Mouse (Mus musculus): ENCODE measurements around the gene Npcd. TPM values are rescaled to one million over a fixed set of nuclear protein-coding genes. Genes with fewer than 3 reads are reported as not detected.

Npcd gene
- polyA plus RNA-seq (2012; rRNA removed), result 0.23 and 0.63 TPM in 2 replicates

DNA sequence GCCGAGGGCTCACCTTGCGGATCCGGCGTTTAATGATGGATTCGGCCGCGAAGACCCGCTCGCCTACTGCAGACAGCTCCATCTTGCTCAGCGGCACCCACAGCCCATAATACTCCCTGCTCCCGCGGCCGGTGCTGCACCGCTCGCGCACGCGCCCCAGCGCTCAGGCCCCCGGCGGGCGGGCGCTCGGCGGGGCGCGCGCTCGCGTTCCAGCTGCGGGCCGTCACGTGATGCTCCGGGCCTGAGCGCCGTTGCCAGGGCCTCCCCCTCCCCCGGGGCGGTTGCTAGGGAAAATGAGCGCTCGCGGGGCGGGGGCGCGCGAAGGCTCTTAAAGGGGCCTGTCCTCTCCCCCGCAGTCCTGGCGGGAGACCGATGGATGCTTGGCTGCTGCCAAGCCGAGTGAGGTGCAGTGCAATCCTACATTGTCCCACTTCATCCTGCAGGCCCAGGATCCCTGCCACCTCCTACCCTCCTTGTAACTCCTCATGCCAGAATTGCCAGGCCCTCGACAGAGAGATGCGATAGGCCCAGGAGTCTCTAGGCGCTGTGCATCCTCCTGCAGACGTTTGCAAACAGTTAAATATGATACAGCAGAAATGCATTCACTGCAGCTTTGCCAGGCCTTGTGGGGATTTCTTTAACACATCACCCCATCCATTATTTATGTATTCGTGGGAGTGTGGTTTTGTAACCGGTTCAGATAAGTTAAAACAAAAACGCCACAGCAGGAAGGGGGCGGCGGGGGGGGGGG is at the start of gene Npcd, which contains the start of gene Cbx6:
Gene Npcd (minus strand): TSS at position 108 of the 751 bp plus-strand sequence.
Gene Cbx6 (minus strand): TSS at position 559 of the 751 bp plus-strand sequence.
- Histone ChIP-seq H3K4me3 (ENCODE audit: low read depth, low read length) (peak within 1 kb of the TSS; percentile 82), H3K27ac (ENCODE audit: insufficient read depth, low read depth, low read length) (no peak within 1 kb of the TSS), H3K27me3 (ENCODE audit: control insufficient read depth, insufficient read depth, low read length) (no peaks in the 10 kb centered on the region), H3K4me1 (ENCODE audit: control insufficient read depth, insufficient read depth, insufficient read length, low read length) (peaks cover 6% of the 10 kb centered on the region), H3K36me3 (ENCODE audit: control insufficient read depth, insufficient read depth, low read length) (no peaks in the 10 kb centered on the region)
- 4% methylated on average over 57 of the region's 58 CpGs for WGBS
- TF ChIP-seq POLR2A (IDR thresholded peaks at IDR 0.05; ENCODE audit: low read depth, low read length) (peak; percentile 47), CTCF (IDR thresholded peaks at IDR 0.05; ENCODE audit: extremely low read depth, insufficient read length, insufficient replicate concordance, low read depth, low read length) (no peak)

DNA sequence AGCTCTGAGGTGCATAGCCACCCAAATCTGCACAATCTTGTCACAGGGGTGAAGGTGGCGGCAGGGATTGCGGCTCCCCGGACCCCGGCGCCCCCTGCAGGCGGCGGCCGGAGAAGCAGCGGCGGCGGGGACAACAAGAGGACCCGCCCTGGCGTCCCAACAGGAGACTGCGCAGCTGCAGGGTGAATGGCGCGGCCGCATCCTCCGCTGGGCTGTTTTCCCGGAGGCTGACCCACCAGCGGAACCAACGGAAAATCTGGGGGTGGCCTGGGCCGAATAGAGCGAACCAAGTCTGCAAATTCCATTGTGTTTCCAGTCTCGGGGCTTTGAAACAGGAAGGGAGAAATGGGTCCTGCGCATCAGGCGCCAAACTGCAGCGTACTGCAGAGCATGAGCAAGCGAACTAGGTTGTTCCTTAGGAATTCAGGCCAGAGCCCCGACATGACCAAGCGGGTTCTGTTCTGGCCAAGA is 49.4 kb upstream of the Npcd start:
- H3K4me3 ChIP-seq (ENCODE audit: low read depth, low read length), result peak overlapping the region; percentile 60
- H3K36me3 ChIP-seq (ENCODE audit: control insufficient read depth, insufficient read depth, low read length), result no peaks in the 10 kb centered on the region
- peak overlapping the region; percentile 33; the same call in 1 of the 2 replicates for H3K27ac ChIP-seq (ENCODE audit: insufficient read depth, low read depth, low read length)
- H3K4me1 ChIP-seq (ENCODE audit: control insufficient read depth, insufficient read depth, insufficient read length, low read length), result peaks cover 3% of the 10 kb centered on the region; the same call in 1 of the 2 replicates
- TF ChIP-seq POLR2A (IDR thresholded peaks at IDR 0.05; ENCODE audit: low read depth, low read length) (0 out of 2 replicates have a peak, but pooled peaks have one; percentile 19), CTCF (IDR thresholded peaks at IDR 0.05; ENCODE audit: extremely low read depth, insufficient read length, insufficient replicate concordance, low read depth, low read length) (peak; percentile 82)
- H3K27me3 ChIP-seq (ENCODE audit: control insufficient read depth, insufficient read depth, low read length), result no peaks in the 10 kb centered on the region
- WGBS, result under 1% methylated on average over 30 of the region's 30 CpGs

DNA sequence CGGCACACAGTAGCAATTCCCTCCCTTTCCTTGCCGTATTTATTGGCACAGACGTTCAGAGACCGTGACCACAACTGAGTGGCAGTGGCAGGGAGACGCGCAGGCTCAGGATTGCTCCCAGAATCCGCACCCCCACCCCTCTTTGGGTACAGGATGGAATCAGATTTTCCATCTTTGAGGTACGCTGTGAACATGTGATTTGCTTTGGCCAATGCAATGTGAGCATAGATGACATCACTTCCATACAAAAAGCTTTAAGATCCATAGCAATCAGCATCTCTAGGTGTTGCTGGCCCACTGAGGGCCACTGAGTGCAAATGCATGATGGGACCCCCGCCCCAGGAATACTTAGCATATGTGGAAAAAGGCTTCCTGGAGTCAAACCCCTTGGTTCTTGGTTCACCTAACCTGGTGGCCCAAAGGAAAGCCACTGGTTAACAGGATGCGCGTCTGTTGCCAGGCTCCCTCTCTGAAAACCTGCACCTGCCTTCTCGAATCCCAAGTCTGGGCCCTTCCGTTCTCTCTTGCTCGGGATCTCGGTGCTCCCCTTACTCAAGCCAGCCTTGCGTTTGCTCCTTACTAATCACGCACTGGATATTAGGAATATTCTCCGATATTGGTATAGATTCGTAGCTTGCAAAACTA is 48.7 kb upstream of the Npcd start:
- WGBS, result 33% methylated on average over 19 of the region's 19 CpGs
- H3K27ac ChIP-seq (ENCODE audit: insufficient read depth, low read depth, low read length), result no peak overlapping the region
- peaks cover 3% of the 10 kb centered on the region; the same call in 1 of the 2 replicates for H3K4me1 ChIP-seq (ENCODE audit: control insufficient read depth, insufficient read depth, insufficient read length, low read length)
- H3K27me3 ChIP-seq (ENCODE audit: control insufficient read depth, insufficient read depth, low read length), result no peaks in the 10 kb centered on the region
- no peak for TF ChIP-seq POLR2A (IDR thresholded peaks at IDR 0.05; ENCODE audit: low read depth, low read length)
- no peak for TF ChIP-seq CTCF (IDR thresholded peaks at IDR 0.05; ENCODE audit: extremely low read depth, insufficient read length, insufficient replicate concordance, low read depth, low read length)
- peak overlapping the region; percentile 60; the same call in 1 of the 2 replicates for H3K4me3 ChIP-seq (ENCODE audit: low read depth, low read length)
- H3K36me3 ChIP-seq (ENCODE audit: control insufficient read depth, insufficient read depth, low read length), result no peaks in the 10 kb centered on the region

DNA sequence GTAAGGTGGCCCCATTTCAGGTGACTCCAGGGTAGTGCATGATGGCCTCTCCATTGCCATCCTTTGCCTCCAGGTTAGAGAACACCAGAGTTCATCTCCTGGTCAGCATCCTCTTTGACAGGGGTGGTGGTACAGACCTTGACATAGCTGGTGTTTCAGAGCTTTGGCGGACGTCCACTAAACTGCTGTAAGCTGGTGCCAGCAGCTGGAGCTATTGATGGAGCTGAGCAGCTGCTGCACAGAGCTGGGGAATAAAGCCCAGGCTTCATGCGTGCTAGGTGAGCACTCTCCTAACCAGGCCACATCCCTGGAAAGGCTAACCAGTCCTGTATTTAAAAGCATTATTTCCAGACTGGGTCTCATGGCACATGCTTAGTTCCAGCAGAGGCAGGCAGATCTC is 46.4 kb upstream of the Npcd start:
- Histone ChIP-seq H3K27ac (ENCODE audit: insufficient read depth, low read depth, low read length) (no peak overlapping the region), H3K4me1 (ENCODE audit: control insufficient read depth, insufficient read depth, insufficient read length, low read length) (peaks cover 3% of the 10 kb centered on the region; the same call in 1 of the 2 replicates), H3K4me3 (ENCODE audit: low read depth, low read length) (no peak overlapping the region), H3K36me3 (ENCODE audit: control insufficient read depth, insufficient read depth, low read length) (no peaks in the 10 kb centered on the region), H3K27me3 (ENCODE audit: control insufficient read depth, insufficient read depth, low read length) (no peaks in the 10 kb centered on the region)
- no peak for TF ChIP-seq POLR2A (IDR thresholded peaks at IDR 0.05; ENCODE audit: low read depth, low read length)
- no peak for TF ChIP-seq CTCF (IDR thresholded peaks at IDR 0.05; ENCODE audit: extremely low read depth, insufficient read length, insufficient replicate concordance, low read depth, low read length)
- 82% methylated on average over 3 of the region's 3 CpGs for WGBS

DNA sequence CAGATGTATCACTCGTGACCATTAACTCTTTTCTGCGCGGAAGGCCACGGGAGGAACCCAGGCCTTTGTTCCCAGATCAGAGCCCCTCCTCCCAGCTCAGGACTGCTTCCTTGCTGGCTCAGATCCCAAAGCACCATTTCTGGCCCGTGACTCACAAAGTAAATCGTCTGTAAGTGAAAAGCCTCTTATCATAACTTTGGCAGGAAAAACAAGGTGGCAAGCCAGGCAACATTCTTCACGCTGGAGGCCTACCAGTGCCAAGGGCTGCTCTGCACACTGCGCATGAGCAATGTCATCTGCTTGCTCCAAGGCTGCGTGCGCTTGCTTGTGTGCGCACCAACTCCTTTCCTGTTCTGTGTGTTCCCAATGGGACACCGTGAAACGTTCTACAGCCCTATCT is 45.3 kb upstream of the Npcd start:
- peaks cover 3% of the 10 kb centered on the region; the same call in 1 of the 2 replicates for H3K4me1 ChIP-seq (ENCODE audit: control insufficient read depth, insufficient read depth, insufficient read length, low read length)
- TF ChIP-seq CTCF (IDR thresholded peaks at IDR 0.05; ENCODE audit: extremely low read depth, insufficient read length, insufficient replicate concordance, low read depth, low read length), result no peak
- H3K36me3 ChIP-seq (ENCODE audit: control insufficient read depth, insufficient read depth, low read length), result no peaks in the 10 kb centered on the region
- H3K4me3 ChIP-seq (ENCODE audit: low read depth, low read length), result no peak overlapping the region
- no peaks in the 10 kb centered on the region for H3K27me3 ChIP-seq (ENCODE audit: control insufficient read depth, insufficient read depth, low read length)
- peak overlapping the region; percentile 6; the same call in 1 of the 2 replicates for H3K27ac ChIP-seq (ENCODE audit: insufficient read depth, low read depth, low read length)
- 8% methylated on average over 13 of the region's 13 CpGs for WGBS

DNA sequence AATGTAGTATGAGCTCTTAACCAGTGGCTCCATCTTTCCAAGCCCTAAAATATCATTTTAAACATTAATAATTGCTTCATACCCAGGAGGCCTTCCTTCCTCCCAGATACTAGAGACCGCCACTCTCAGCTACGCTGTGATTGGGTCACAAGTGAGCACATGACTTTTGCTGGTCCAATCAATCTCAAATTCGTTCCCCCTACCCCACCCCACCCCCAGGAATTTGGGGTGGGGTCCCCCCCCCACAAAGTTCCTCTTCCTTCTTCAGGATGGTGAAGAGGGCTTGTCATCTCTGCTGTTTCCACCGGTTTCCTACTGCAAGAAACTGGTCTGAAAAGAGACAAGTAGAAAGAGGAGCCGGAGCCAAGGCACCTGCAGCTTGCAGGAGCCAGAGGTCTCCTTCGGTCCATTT is 44.7 kb upstream of the Npcd start:
- H3K4me1 ChIP-seq (ENCODE audit: control insufficient read depth, insufficient read depth, insufficient read length, low read length), result peaks cover 3% of the 10 kb centered on the region; the same call in 1 of the 2 replicates
- H3K36me3 ChIP-seq (ENCODE audit: control insufficient read depth, insufficient read depth, low read length), result no peaks in the 10 kb centered on the region
- H3K27ac ChIP-seq (ENCODE audit: insufficient read depth, low read depth, low read length), result no peak overlapping the region
- TF ChIP-seq POLR2A (IDR thresholded peaks at IDR 0.05; ENCODE audit: low read depth, low read length), result no peak
- TF ChIP-seq CTCF (IDR thresholded peaks at IDR 0.05; ENCODE audit: extremely low read depth, insufficient read length, insufficient replicate concordance, low read depth, low read length), result no peak
- 45% methylated on average over 6 of the region's 6 CpGs for WGBS
- no peak overlapping the region for H3K4me3 ChIP-seq (ENCODE audit: low read depth, low read length)
- no peaks in the 10 kb centered on the region for H3K27me3 ChIP-seq (ENCODE audit: control insufficient read depth, insufficient read depth, low read length)
